Mouse (Mus musculus) ES-E14 (cell line): Measurements from ENCODE around the gene Nlrc5. TPM values are rescaled to one million over a fixed set of nuclear protein-coding genes. Genes with fewer than 3 reads are reported as not detected.

ENCODE experiments used
- DNase-seq: peaks from one replicate; pipeline ENCODE4 v3.0.0-alpha.2; 2013; ENCODE audit warnings: low read depth, low spot score
- H3K27ac ChIP-seq: 2 replicates; pipeline ENCODE4 v1.5.1; 2012; ENCODE audit warnings: low read depth, mild to moderate bottlenecking, low read length, moderate library complexity, mixed read lengths; ENCODE audit not compliant: poor library complexity, insufficient read depth, severe bottlenecking
- H3K36me3 ChIP-seq: 2 replicates; pipeline ENCODE4 v1.6.1; 2012; ENCODE audit warnings: mild to moderate bottlenecking, low read length, moderate library complexity, mixed read lengths; ENCODE audit not compliant: control insufficient read depth, poor library complexity, insufficient read depth, severe bottlenecking
- H3K4me1 ChIP-seq, 2 experiments: fragments of 150-350 bp in 1 of 2; sonication (generic) in 1 of 2; 2 replicates each; pipeline ENCODE4 v1.6.1; 2012; ENCODE audit warnings: low read length in 2 of 2, mild to moderate bottlenecking in 1 of 2, mixed read lengths in 1 of 2; ENCODE audit not compliant: control insufficient read depth in 2 of 2, insufficient read depth in 2 of 2, poor library complexity in 1 of 2
- H3K4me3 ChIP-seq, 2 experiments: fragments of 150-350 bp in 1 of 2; sonication (generic) in 1 of 2; 2 replicates each; pipeline ENCODE4 v1.5.1; 2012; ENCODE audit warnings: low read length in 2 of 2, low read depth in 1 of 2, mild to moderate bottlenecking in 1 of 2, mixed read lengths in 1 of 2; ENCODE audit not compliant: insufficient read depth in 1 of 2, poor library complexity in 1 of 2, severe bottlenecking in 1 of 2
- H3K9ac ChIP-seq: 2 replicates; pipeline ENCODE4 v1.6.1; 2012; ENCODE audit warnings: low read depth, mild to moderate bottlenecking, low read length, mixed read lengths; ENCODE audit not compliant: poor library complexity, insufficient read depth, severe bottlenecking
- H3K9me3 ChIP-seq: fragments of 150-350 bp; sonication (generic); 2 replicates; pipeline ENCODE4 v1.6.1; 2012; ENCODE audit warnings: low read depth, mild to moderate bottlenecking, low read length; ENCODE audit not compliant: control insufficient read depth, insufficient read depth
- CHD2 ChIP-seq: IDR thresholded peaks from 2 replicates; pipeline ENCODE4 v1.6.1; 2014; ENCODE audit warnings: mild to moderate bottlenecking, low read depth, low read length, inconsistent platforms
- HCFC1 ChIP-seq: IDR thresholded peaks from 2 replicates; pipeline ENCODE4 v1.6.1; 2012; ENCODE audit warnings: low read length, inconsistent platforms, borderline replicate concordance; ENCODE audit not compliant: insufficient read depth
- MAFK ChIP-seq: IDR thresholded peaks from 2 replicates; pipeline ENCODE4 v1.6.1; 2014; ENCODE audit warnings: mild to moderate bottlenecking, low read depth, low read length, inconsistent platforms; ENCODE audit not compliant: insufficient read depth
- ZC3H11A ChIP-seq: IDR thresholded peaks from 2 replicates; pipeline ENCODE4 v1.6.1; 2012; ENCODE audit warnings: low read depth, mild to moderate bottlenecking, inconsistent platforms, low read length, borderline replicate concordance
- ZNF384 ChIP-seq: IDR thresholded peaks from 2 replicates; pipeline ENCODE4 v1.6.1; 2012; ENCODE audit warnings: low read depth, low read length, inconsistent platforms
- in situ Hi-C, 2 experiments: fragments of 600-800 bp; cut with MboI; formaldehyde crosslinking; loops; one replicate each; pipeline ENCODE4 v1.15.1; 2025; ENCODE audit warnings: low sequenced_read_pairs in 2 of 2, inconsistent platforms in 1 of 2; ENCODE audit not compliant: unreplicated experiment in 2 of 2
- total RNA-seq: library from RNA; depleted of rRNA; stranded (reverse); fragments of 300-350 nt; gene quantifications from 2 replicates; pipeline ENCODE4 v1.2.3, GENCODE M21; 2012

Gene Nlrc5
- total RNA-seq, 1 experiment, result 0.76 TPM

- TF ChIP-seq HCFC1 (no peak), ZNF384 (no peak), CHD2 (no peak), ZC3H11A (no peak)
- no peak overlapping the region for H3K27ac ChIP-seq
- in situ Hi-C loops, result no loop called here
Observed at GRCm38 (mm10) chr8:94549041-94549440, 114.9 kb downstream of the Nlrc5 start.

GRCm38 (mm10) chr8:94549482-94549881, 115.3 kb downstream of the Nlrc5 start:
- Histone ChIP-seq H3K36me3 (no peaks in the 10 kb centered on the region), H3K4me1 (no peaks in the 10 kb centered on the region), H3K9me3 (no peaks in the 10 kb centered on the region), H3K9ac (no peak overlapping the region), H3K4me3 (no peak overlapping the region), H3K27ac (no peak overlapping the region)
- in situ Hi-C loops, result no loop called here
- TF ChIP-seq CHD2, result no peak
- TF ChIP-seq ZC3H11A, result no peak
- TF ChIP-seq HCFC1, result no peak
- no peak for TF ChIP-seq ZNF384
- TF ChIP-seq MAFK, result no peak
- DNase-seq, result no peak

More at GRCm38 (mm10) chr8:94549041-94549440, 114.9 kb downstream of the Nlrc5 start:
- Histone ChIP-seq H3K4me1 (peaks cover 0 to 4% of the 10 kb centered on the region in 2 experiments; a peak in 2 of 4 replicates), H3K9ac (no peak overlapping the region), H3K36me3 (no peaks in the 10 kb centered on the region), H3K9me3 (no peaks in the 10 kb centered on the region), H3K4me3 (no peak overlapping the region)
- DNase-seq, result no peak

- H3K9ac ChIP-seq, result no peak overlapping the region
- H3K9me3 ChIP-seq, result no peaks in the 10 kb centered on the region
- H3K4me1 ChIP-seq, result no peaks in the 10 kb centered on the region
- in situ Hi-C loops, result no loop called here
- H3K36me3 ChIP-seq, result no peaks in the 10 kb centered on the region
- no peak overlapping the region for H3K27ac ChIP-seq
- no peak overlapping the region for H3K4me3 ChIP-seq
- TF ChIP-seq ZNF384 (no peak), MAFK (no peak), HCFC1 (no peak), ZC3H11A (no peak), CHD2 (no peak)
- DNase-seq, result no peak
Observed at GRCm38 (mm10) chr8:94549998-94550397, 115.8 kb downstream of the Nlrc5 start.

GRCm38 (mm10) chr8:94551471-94552422, 117.6 kb downstream of the Nlrc5 start:
- H3K4me3 ChIP-seq, result no peak overlapping the region
- no peak overlapping the region for H3K9ac ChIP-seq
- no peak for TF ChIP-seq CHD2
- no peak for TF ChIP-seq ZC3H11A
- TF ChIP-seq ZNF384, result no peak
- TF ChIP-seq MAFK, result no peak
- no peak for TF ChIP-seq HCFC1
- H3K27ac ChIP-seq, result no peak overlapping the region
- no peak for DNase-seq
- no peaks in the 10 kb centered on the region for H3K4me1 ChIP-seq
- in situ Hi-C loops, result no loop called here
- no peaks in the 10 kb centered on the region for H3K9me3 ChIP-seq
- H3K36me3 ChIP-seq, result no peaks in the 10 kb centered on the region

GRCm38 (mm10) chr8:94552696-94553095, 118.5 kb downstream of the Nlrc5 start:
- no peak for TF ChIP-seq MAFK
- H3K9ac ChIP-seq, result no peak overlapping the region
- H3K36me3 ChIP-seq, result no peaks in the 10 kb centered on the region
- no peak overlapping the region for H3K27ac ChIP-seq
- in situ Hi-C loops, result no loop called here
- no peak overlapping the region for H3K4me3 ChIP-seq
- H3K4me1 ChIP-seq, result no peaks in the 10 kb centered on the region
- no peak for DNase-seq
- H3K9me3 ChIP-seq, result no peaks in the 10 kb centered on the region
